Mouse (Mus musculus): ENCODE measurements around the gene Vamp2.

The Vamp2 gene

GRCm38 (mm10) chr11:69125919-69126705 is 37.8 kb downstream of the Vamp2 start:
- in situ Hi-C loops (cut with MboI; ENCODE audit: low sequenced_read_pairs), result no loop called here

DNA sequence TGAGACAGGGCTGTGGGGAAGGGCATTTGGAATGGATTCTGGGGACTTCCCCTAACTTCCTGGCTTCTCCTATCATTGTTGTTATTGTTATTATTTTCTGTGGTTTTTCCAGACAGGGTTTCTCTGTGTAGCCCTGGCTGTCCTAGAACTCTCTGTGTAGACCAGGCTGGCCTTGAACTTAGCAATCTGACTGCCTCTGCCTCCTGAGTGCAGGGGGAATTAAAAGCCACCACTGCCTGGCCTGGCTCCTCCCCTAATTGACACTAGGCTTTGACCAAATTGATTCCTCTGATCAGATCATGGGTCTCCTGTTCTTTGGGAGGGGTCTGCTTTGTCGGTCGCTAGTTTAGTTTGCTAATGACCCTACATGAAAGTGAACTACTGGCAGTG is 38.4 kb downstream of the Vamp2 start:
- in situ Hi-C loops (cut with MboI; ENCODE audit: low sequenced_read_pairs), result no loop called here

DNA sequence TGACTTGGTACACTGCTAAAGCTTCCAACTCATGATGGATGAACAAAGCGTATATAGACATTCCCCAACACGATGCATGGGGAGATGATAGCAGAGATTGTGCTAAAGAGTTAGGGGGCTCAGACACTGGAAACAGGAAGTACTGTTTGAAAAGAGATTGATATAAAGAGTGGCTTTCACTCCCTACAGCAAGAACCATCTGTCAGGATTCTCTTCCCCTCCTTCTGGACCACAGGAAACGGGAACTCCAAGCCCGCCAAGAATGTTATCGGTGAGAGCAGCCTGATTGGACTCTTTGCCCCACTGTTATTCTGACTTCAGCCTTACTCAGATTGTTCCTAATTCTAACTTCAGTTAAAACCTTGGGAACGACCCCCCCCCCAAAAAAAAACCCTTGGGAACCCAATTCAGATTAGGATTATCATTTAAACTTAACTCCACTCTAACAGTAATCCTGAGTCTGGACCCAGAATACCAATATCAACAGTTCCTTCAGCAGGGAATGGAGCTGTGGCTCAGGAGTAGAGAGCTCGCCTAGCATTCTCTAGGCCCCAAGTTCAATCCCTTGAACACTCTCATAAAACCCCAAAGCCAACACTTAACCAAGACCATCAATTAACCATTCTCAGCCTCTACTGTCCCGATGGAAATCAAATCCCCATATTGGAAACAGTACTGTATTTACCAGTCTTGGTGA is 40.3 kb downstream of the Vamp2 start:
- in situ Hi-C loops (cut with MboI; ENCODE audit: low sequenced_read_pairs), result no loop called here

DNA sequence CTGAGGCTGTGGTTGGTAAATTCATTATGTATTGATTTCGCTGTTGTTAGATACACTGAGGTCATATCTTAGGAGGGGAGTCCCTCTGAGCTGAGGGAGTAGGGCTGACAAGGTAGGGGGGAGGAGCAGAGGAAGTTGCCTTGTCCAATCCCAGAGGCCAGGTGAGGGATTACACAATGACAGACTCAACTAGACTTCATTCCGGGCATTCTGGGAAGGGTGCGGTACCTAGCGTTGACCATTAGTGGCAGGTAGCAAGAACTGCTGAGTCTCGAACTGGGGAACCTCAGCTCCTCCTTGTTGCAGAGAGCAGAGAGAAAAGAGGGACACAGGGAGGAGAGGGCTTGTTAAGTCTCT is 45.3 kb downstream of the Vamp2 start:
- in situ Hi-C loops (cut with MboI; ENCODE audit: low sequenced_read_pairs), result no loop called here

DNA sequence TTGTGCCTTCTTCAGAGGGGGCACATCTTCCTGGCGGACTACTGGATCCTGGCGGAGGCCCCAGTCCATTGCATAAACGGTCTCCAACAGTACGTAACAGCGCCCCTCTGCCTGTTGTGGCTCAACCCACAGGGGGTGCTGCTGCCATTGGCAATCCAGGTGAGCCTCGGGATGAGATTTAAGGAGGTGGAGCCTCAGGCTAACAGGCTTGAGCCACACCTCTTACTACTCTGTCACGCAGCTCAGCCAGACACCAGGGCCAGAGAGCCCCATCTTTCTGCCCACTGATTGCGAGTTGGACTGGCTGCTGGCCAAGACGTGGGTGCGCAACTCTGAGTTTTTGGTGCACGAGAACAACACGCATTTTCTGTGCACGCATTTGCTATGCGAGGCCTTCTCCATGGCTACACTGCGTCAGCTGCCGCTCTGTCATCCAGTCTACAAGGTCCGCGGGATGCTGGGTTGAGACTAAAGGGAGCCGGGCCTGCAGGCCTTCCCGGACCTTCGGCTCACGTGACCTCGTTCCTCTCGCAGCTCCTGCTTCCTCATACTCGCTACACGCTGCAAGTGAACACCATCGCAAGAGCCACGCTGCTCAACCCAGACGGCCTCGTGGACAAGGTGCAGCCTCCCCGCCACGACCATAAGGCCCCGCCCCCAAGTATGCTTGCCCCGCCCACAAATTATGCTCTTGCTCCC is 45.8 kb downstream of the Vamp2 start:
- in situ Hi-C loops (cut with MboI; ENCODE audit: low sequenced_read_pairs), result no loop called here

DNA sequence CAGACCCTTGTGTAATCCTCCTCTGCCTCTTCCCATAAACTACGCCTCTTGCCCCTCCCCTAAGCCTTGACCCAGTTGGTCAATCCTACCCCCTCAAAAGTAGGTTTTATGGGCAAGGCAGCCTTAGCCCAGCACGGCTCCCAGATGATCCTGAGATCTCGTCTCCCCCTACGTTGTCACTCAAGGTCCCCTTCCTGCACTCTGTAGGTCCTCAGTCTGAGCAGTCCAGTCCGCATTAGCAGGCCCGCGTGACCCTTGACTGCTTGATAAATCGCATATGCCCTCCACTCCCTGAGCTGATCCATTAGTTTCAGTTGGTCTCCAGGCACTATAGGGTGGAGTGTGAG is 46.3 kb downstream of the Vamp2 start:
- in situ Hi-C loops (cut with MboI; ENCODE audit: low sequenced_read_pairs), result no loop called here

DNA sequence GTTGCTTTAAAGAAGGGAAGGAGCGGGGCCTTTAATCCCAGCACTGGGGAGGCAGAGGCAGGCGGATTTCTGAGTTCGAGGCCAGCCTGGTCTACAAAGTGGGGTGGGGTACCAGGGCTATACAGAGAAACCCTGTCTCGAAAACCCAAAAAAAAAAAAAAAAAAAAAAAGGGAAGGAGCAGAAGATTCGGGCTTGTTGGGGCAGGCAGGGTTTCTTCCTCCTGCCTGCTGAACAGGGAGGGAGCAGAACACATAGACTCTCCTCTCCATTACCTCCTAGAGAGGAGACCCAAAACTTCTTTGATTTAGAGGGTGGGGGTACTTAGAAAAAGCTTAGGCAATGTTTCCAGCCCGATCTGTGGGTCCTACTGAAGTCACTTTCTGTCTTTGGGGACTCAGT is 47.1 kb downstream of the Vamp2 start:
- in situ Hi-C loops (cut with MboI; ENCODE audit: low sequenced_read_pairs), result no loop called here

Data from CH12F3 (cell line).